Mouse (Mus musculus): ENCODE results near the gene Hcst.

The Hcst gene

DNA sequence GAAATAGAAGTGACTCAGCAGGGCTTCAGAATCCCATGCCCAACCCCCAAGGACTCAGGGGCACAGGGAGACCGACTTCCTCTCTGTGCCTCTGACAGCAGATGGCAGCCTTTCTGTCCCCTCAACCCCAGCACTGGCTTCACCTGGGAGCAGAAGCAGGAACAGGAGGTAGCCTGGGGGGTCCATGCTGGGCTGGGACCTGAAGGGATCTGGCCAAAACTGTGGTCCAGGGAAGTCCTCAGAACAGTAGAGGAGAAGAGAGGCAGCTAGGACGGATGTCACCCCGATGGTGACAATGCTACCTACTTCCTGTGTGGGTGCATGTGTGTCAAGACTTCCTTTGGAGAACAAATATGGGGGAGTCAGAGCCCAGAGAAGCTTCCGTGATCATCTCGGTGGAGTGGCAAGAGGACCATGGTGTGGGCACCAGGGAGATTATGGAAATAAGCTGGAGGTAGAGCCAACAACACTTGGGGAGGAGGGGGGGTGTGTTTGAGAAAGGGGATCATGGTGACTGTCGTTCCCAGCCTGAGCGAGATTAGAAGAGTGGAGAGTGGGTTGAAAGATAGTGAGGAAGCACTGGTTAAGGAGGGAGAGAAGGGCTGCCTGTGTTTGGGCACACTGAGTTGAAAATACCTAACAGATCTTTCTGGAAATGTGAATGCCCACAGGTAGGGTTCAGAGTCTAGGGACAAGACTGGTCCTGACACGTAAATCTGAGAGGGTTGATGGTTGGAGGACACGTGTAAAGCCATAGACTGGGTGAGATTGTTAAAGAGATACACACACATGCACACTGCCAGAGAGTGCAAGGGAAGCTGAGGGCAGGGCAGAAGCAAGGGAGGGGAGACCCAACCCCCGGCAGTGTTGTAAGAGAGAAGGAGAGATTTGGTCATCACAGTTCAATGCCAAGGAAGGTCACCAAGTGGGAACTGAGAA is at the start of gene Hcst:
Hcst (minus strand) TSS at position 294 of the 939 bp plus-strand sequence.
- DNase-seq (ENCODE audit: low spot score), result no peak

DNA sequence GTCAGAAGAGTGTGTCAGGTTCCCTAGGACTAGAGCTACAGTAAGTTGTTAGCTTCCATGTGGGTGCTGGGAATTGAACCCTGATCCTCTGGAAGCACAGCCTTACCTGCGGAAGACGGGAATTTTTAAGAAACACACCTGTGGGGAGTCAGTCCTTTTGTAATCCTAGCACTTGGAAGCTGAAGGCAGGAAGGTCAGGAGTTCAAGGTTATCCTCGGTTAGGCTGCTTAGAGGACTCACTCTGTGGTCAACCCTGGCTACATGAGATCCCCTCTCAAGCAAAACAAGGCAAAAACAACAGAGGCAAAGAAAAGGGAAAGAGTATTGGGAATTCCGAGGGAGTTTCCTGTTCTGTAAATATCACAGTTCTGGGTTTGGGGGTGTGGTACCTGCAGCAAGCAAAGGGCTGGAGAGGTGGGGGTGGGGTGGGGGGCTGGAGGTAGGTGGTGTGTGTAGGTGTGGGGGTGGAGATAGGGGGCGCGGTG is 45.2 kb upstream of the Hcst start:
- DNase-seq (ENCODE audit: low spot score), result no peak

DNA sequence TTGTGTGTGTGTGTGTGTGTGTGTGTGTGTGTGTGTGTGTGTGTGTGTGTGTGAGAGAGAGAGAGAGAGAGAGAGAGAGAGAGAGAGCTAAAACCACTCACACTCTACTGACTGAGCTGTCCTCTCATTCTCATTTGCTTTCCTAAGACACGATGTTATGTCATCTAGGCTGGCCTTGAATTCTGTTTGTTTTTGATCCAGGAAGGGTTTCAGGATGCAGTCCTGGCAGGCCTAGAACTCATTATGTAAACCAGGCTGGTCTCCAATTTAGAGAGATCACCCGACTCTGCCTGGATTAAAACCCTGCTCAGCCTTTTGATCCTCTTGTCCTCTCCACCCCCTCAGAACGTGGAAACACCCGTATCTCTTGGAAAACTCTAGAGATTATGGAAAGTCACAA is 44.3 kb upstream of the Hcst start:
- DNase-seq (ENCODE audit: low spot score), result no peak

DNA sequence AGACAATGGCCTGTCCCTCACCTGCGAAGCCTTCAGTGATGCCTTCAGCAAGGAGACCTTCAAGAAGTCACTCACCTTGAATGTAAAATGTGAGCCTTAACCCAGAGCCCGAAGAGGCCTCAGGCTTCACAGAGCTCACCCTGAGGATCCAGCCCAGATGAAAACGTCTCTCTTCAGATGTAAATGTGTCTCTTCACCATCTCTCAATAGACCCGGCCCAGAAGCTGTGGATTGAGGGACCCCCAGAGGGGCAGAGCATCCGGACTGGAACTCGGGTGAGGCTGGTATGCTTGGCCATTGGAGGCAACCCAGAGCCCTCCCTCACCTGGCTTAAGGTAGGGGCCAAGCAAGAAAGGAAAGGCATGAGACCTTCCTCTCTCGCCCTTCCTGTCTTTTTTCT is 43.9 kb upstream of the Hcst start:
- no peak for DNase-seq (ENCODE audit: low spot score)

DNA sequence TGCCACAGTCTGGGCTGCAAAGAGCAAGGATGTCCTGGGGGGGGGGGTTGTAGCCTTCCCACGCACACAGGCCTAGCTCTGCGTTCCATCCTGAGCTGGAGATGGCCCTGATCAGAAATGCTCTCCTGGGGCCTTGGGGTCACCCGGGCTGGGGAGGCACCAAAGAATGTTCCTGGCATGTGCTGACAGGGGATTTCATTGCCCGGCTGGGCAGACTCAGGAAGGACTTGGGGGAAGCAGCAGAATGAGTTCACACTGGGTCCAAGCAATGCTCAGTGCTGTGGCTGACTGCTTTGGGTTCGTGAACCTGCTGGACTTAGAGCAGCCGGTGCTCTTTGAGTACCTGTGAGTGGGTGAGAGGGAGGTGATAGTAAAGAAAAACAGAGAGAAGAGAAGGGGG is 39.8 kb upstream of the Hcst start:
- DNase-seq (ENCODE audit: low spot score), result no peak

DNA sequence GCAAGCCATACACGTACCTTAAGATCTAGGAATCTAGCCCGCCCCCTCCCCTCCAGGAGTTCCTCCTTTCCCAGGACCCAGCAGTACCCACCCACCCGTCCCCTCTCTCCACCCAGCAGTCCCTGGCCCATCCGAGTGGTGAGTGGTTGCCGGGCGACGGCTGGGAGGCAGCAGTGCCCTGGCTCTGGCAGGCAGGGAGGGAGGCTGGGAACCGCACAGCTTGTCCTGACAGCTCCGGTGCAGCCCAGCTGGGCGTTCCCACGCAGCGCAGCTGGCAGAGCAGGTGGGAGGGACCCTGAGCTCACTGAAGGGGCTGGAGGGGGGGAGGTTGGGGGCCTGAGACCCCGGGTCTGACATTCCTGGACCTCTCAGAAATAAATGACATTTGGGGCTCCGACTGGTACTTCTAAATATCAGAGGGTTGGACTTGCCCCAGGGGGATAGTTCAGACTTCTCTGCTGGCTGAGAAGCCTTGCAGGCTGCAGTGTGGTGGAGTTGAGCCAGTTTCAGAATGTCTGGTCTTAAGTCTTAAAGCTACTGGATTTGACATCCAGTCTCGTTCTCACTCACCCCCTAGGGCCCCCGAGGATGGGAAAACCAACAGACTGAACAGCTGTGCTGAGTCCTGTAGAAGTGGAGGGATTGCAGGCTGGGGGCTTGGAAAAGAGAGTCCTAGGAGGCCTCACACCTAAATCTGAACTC is 38.1 kb upstream of the Hcst start, which contains the start of the genes Kirrel2 and Nphs1:
Kirrel2 (minus strand) TSS at position 62 of the 702 bp plus-strand sequence.
Nphs1 (plus strand) TSS at position 687 of the 702 bp plus-strand sequence.
- no peak for DNase-seq (ENCODE audit: low spot score)

DNA sequence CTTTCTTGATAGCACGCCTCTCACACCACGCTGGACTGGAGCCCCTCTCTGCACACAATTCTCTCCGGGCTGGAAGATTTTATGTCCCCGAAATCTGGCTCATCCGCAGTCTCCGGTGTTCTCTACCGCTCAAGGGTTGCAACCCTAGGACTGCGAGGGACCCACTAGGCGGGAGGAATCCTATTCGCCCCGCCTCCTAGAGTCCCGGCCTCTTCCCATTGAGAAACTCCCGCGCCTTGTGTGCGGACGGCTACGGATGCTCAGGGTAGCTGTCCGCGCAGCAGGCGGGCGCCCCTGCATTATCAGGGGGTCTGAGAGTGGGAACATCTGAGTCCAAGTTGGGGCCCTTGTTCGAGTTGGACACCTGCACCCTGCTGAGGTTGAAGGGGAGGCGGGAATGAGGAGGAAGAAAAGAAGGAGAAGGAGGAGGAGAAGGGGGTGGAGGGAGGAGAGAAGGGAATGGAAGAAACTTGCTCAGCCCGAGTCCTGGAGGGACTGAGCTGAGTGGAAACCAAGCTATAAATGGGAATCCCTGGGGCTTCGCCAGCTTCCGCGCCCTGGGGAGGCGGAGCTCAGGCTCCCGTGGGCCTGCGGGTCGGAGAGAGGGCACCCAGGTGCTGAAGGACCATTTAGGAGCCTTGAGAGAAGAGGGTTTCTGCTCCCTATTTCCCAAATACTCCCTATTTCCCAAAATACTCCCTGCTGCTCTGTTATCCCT is 37.4 kb upstream of the Hcst start:
- DNase-seq (ENCODE audit: low spot score), result no peak

DNA sequence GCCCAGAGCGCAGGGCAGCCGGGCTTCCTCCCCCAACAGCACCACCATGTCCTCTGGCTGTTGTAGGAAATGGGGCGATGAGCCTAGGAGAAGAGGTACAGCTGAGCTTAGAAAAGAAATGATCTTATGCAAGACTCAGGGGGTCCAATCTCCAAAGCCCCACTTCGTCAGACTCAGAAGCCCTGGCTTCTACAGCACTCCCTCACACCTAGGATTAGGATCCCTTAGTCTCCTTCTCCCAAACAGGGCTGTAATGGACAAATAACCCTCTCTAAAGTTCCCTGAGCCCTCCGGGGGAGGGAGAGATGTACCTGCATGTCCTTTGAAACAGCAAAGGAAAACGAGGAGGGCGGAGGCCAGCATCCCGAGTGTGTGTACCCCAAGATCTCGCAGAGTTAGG is 36.8 kb upstream of the Hcst start:
- no peak for DNase-seq (ENCODE audit: low spot score)

DNA sequence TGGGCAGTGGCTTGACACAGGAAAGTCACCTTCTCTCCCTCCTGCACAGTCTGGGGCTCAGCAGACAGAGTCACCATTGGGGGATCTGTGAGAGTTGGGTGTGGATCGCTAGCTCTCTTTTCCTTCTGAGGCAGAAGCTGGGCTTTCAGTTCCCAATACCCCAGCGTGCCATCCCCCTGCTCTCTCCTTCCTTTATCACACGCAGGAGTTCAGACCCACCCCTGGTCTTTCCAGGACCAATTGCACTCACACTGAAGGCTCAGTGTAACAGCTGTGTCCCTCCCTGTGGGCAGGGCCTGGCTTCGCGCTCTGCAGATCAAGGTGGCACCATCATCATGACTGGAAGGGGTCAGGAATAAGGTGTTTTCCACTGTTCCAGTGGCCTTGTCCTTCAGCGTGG is 34.6 kb upstream of the Hcst start:
- no peak for DNase-seq (ENCODE audit: low spot score)

DNA sequence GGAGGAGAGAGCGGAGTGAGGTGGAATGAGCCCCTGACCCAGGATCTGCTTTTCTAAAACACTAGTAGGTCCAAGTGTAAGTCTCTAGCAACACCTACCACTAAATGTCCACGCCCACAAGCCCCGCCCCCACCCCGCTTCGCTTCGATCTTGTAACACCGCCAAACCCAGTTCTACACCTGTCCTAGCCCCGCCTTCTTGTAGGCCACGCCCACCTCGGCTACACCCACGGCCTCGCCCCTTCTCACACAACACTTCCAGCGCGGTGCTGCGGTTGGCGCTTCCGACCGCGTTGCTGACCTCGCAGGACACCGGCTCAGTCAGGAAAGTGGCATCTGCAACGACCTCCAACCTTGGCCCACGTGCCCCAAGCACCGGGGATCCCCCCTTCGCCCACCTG is 34.1 kb upstream of the Hcst start:
- peak; percentile 56 for DNase-seq (ENCODE audit: low spot score)

DNA sequence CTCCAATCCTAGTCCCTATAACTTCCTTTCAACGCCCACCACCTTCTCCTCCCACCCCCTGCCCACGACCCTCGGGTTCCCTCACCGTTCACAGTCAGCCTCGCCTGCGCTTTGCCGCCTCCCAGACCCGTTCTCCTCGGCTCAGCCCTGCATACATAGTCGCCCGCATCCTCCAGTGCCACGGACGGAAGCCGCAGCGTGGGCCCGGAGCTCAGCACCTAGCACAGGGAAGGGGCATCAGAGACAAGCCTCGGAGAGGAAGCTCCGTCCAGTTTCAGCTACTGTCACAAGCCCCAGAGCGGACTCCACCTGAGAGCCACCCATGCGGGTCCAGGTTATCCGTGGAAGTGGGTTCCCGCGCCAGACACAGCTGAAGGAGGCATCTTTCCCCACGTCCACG is 33.7 kb upstream of the Hcst start:
- no peak for DNase-seq (ENCODE audit: low spot score)

DNA sequence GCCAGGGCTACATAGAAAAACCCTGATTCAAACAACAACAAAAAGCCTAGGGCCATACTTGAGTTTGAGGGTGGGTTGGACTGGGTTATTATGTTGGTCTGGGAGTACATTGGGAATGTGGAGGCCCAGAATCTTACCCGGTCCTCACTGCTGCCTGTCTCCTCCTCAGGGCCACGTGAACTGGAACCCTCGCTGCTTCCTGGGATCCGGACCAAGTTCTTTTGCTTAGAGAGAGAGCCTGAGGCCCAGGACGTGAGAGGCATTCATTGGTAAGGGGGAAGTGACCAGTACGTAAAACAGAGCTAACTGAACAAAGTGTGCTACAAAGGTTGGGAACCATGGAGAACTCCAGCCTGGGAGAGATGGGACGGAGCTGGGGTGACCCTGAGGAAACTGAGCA is 30.6 kb upstream of the Hcst start:
- no peak for DNase-seq (ENCODE audit: low spot score)

DNA sequence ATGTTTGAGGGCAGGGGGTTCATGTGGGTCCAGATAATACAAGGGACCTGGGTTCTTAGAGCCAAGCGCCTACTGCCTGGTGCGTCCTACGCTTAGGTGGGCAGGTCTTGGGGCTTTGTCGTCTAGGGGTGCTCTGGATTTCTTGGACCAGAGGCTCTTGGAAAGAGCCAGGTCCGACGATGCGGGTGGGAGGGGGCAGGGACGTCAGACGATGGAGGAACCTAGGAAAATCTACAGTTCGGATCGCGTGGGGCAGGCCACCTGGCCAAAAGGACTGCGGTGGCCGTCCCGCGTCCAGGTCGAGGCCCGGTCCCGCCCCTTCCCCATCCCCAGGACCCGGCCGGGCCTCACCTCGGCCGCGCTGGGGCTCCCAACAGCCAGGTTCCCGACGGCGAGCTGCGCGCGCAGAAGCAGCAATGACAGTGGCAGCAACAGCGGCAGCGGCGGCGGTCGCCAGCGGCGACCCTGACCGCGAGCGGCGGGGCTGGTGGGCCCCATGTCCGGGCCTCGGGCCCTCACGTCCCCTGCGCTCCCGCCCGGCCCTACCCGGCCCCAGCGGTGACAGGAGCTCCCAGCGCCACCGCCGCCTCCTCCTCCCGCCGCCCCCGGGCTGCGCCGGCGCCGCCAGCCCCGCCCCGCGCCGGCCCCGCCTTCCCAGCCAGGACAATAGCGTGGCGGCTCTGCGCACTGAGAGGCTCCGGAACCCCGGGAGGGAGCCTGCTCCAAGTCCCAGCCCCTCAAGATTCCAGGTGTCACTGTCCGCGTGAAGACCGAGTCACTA is 25.5 kb upstream of the Hcst start, which contains the start of gene Aplp1:
Aplp1 (minus strand) TSS at position 565 of the 781 bp plus-strand sequence.
- DNase-seq (ENCODE audit: low spot score), result peak; percentile 41

DNA sequence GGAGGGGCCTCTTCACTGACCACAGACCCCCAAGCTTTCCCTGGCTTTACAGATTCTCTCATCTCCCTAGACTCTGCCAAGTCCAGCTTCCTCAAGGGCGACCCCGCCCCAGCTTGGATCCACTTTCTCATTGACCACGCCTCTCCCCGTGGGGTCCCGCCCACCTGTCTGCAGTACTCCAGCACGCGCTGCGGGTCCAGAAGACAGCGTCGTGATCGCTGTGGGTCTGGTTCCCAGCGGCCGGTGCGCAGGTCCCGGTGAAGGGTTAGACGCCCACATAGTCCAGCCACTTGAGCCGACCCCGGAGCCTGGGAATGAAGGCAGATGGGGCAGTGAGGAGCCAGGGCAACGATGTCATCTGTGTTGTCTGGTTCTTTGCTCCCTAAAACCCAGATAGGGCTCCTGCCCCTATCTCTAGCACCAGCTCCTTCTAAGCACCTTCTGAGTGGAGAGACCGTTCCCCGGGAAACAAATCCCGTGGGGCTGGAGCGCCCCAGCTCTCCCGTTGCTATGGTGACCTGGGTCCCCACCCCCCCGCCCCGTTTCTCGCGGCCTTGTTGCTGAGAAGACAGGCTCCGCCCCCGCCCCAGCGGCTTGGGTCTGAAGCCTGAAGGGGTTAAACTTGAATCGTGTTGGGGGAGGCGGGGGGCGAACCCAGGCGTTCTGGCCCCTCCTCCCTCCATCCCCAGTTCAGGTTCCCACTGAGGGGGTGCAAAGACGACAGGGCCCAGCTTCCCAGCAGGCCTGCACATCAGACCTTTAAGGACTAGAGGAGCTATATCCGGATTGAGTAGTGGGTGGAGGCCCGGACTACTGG is 24.7 kb upstream of the Hcst start:
- no peak for DNase-seq (ENCODE audit: low spot score)

DNA sequence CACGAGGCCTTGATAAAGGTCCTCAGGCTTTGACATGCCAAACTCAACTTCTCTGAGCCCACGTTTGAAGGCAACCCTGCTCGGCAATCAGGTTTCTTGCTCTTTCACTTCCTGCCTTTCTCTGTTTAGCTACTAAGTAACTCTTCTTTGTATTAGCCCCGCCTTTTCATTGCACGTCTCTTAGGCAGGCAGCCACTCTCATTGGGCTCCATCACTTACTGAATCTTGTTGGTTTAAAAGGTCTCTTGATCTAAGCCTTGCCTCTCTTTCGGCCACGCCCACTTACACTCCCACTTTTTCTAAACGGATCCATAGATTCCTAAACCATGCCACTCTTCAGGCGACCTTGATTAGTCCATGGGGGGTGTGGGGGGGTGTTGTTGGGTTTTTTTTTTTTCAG is 24.0 kb upstream of the Hcst start:
- DNase-seq (ENCODE audit: low spot score), result no peak

DNA sequence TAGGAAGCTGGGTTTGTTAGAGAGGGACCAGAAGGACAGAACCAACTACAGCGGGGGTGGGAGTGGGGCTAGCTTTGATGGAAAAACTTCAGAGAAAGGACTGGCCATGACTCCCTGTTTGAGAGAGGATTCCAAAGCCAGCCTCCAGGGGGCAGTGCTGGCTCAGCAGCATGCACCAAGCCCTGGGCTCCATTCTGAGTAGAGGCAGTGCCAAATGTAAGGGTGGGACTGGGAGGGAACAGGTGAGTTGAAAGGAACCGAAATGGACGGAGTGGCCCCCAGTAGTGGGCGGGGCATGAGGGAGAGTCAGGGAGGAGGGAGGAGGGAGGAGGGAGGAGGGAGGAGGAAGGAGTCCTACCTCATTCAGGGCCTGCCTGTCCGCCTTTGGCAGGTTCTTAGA is 21.0 kb upstream of the Hcst start:
- DNase-seq (ENCODE audit: low spot score), result peak; percentile 41

DNA sequence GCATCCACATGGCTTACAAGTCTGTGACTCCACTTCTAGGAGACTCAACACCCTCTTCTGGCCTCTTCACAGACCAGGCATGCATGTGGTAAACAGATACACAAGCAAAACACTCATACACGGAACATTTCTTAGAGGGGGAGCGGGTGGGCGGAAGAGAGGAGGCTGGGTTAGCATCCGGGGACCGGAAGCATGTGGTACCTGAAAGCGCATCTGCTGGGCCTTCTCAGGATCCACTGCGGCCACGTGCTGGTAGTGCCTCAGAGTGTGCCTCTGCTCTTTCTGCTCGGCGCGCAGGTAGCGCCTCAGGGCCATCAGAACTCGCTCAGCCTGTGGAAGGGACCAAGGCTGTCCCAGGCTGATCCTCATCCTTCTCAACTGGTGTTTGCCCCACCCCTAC is 20.1 kb upstream of the Hcst start:
- DNase-seq (ENCODE audit: low spot score), result no peak

DNA sequence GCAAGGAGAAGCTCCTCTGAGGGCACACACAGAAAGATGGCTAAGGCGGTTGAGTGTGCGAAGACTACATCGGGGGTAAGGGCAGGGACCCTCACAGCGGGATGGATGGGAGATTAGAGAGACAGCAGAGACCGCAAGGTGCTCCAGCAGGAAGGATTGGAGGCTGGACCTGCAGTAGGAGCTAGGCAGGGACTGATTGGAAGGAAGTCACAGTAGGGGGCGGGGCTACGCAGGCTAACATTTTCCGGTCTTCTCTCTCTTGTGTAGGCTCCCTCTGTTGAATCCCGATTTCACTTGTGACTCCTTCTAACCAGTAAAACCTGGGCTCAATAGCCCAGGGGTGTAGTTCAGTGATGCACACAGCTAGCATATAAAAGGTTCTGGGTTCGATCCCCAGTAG is 17.2 kb upstream of the Hcst start:
- DNase-seq (ENCODE audit: low spot score), result no peak

DNA sequence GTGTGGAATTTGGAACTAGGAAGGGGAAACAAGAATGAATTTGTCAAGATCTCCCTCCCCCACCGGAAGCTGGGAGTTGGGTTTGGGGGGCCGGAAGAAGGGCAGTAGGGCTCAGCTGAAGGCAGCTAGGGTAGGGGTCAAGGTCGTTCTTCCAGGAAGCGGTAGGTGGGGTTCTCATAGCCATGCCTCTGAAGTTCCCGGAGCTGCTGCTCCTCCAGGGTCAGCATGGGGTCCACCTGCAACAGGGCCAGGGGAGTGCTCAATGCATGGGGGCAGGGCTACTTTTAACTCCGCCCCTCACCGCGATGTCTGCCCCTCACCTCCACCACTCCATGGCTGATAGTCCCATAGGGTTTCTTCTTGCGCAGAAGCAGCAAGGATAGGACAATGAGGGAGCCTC is 15.5 kb upstream of the Hcst start:
- no peak for DNase-seq (ENCODE audit: low spot score)

DNA sequence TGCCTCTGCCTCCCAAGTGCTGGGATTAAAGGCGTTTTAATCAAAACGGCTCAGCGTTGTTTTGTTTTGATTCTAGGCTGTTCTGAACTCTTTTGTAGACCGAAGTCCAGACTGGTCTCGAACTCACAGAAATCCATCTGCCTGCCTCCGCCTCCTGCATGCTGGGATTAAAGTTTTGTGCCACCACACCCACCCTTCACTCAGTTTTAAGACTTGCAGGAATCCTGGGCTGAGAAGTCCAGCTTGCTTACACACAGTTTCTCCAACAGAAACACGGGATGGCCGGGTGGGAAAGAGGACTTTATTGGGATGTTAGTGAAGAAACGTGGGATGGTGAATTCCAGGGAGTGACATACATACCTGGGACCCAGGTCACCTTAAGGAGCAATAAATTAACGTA is 15.0 kb upstream of the Hcst start:
- DNase-seq (ENCODE audit: low spot score), result no peak

DNA sequence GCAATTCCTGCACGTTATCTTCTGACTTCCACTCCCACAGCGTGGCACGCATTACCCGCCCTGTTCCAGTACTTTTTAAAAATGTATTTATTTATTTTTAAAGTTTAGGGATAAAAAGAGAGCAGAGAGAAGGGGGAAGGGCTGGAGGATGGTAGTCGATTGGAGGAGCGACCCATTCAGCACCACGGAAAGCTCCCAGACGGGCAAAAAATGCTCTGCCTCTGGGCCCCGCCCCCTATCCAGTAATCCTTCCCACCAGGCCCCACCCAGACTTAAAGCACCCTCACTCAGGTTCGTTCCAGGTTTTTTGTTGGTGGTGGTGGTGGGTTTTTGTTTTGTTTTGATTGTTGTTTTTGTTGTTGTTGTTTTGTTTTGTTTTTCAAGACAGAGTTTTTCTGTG is 14.6 kb upstream of the Hcst start:
- peak; percentile 61 for DNase-seq (ENCODE audit: low spot score)

Measured in urinary bladder, postnatal 14 days (tissue).